Mouse (Mus musculus) CH12.LX (cell line): ENCODE results near the gene Cebpzos.

Experiments used
- CTCF ChIP-seq, 2 experiments: IDR thresholded peaks in 1 of 2; conservative IDR thresholded peaks in 1 of 2; 2 replicates each; pipeline ENCODE4 v1.5.1; 2011 to 2012; ENCODE audit warnings: low read depth in 2 of 2, low read length in 2 of 2, improper control_type of control experiment in 1 of 2, inconsistent platforms in 1 of 2, mild to moderate bottlenecking in 1 of 2, moderate library complexity in 1 of 2
- JUN ChIP-seq: IDR thresholded peaks from 2 replicates; pipeline ENCODE4 v1.6.1; 2011; ENCODE audit warnings: low read depth, mild to moderate bottlenecking, low read length, improper control_type of control experiment, moderate library complexity; ENCODE audit not compliant: insufficient read depth
- MAZ ChIP-seq: IDR thresholded peaks from 2 replicates; pipeline ENCODE4 v1.6.1; 2012; ENCODE audit warnings: low read depth, mild to moderate bottlenecking, inconsistent platforms, low read length, improper control_type of control experiment, moderate library complexity
- NRF1 ChIP-seq: IDR thresholded peaks from 2 replicates; pipeline ENCODE4 v1.6.1; 2014; ENCODE audit warnings: low read depth, mild to moderate bottlenecking, inconsistent platforms, low read length, improper control_type of control experiment, moderate library complexity
- POLR2A ChIP-seq: IDR thresholded peaks from 2 replicates; pipeline ENCODE4 v1.6.1; 2011; ENCODE audit warnings: low read depth, mild to moderate bottlenecking, improper control_type of control experiment, low read length
- ZMIZ1 ChIP-seq: IDR thresholded peaks from 2 replicates; pipeline ENCODE4 v1.6.1; 2012; ENCODE audit warnings: low read depth, mild to moderate bottlenecking, inconsistent platforms, low read length, improper control_type of control experiment

DNA sequence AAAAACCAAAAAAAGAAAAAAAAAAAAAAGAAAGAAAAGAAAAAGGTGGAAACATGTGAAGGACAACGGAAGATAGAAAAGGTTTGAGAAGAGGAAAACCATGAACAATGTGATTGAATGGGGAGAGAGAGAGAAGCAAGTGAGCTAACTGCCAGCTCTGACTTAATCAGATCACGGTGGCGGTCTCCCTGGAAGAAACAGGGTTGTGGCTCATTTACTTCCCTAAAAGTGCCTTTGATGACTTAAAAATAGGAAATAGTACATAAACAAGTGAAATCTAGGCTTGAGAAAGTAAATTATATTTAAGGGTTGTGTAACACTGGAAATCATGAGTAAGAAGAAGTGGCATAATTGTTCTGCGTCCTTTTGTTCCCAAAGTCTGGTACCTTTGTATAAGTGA lies 22.6 kb downstream of the Cebpzos start:
- TF ChIP-seq CTCF (conservative IDR thresholded peaks at IDR 0.05 in 1 of 2, IDR thresholded peaks at IDR 0.05 in 1 of 2; ENCODE audit: low read depth in 2 of 2, low read length in 2 of 2), result no peak
- no peak for TF ChIP-seq JUN
- TF ChIP-seq ZMIZ1, result no peak
- TF ChIP-seq NRF1, result no peak
- no peak for TF ChIP-seq MAZ
- TF ChIP-seq POLR2A, result no peak
